Mouse (Mus musculus) gastrocnemius, postnatal 36 days (tissue): ENCODE measurements at regions not wholly inside any gene's neighbourhood (a gene's known extent, or its start where the extent isn't known, plus 50 kb on each side); places are given as distances from the start of the nearest gene placed in this dataset.

Experiments
- DNase-seq, 2 experiments: peaks; one replicate each; pipeline ENCODE4 v3.0.0; 2022
- intact Hi-C: fragments of 180-260 bp; cut with DNase I; formaldehyde crosslinking; loops from one replicate; pipeline ENCODE4 v1.15.1; 2025

DNA sequence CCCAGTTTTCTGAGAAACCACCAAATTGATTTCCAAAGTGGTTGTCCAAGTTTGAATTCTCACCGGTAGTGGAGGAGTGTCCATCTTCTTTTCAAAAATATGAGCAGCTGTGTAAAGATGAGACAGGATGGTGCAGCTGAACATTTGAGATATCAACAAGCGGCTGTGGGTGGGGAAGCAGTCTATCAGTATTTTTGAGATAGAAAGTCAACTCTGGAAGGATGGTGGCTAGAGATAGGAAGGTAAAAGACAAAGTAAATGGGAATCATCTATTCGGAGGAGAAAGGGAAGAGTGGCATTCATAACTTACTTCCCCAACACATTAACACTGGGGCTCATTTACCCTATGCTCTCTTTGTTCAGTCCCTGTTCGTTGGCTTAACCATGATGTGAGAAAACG, 146.9 kb upstream of the Gmnc start:
- intact Hi-C loops = loop anchor here (5.0 kb wide), 1 partner anchor 901 kb away; no protein-coding TSS in a partner anchor

GRCm38 (mm10) chr16:27138987-27139386, 147.5 kb upstream of the Gmnc start:
- DNase-seq = no peak
- intact Hi-C loops = loop anchor here (5.0 kb wide), 1 partner anchor 902 kb away; no protein-coding TSS in a partner anchor

More for the DNA sequence above, 146.9 kb upstream of the Gmnc start:
- DNase-seq = no peak

GRCm38 (mm10) chr16:27140037-27140436, 148.6 kb upstream of the Gmnc start:
- intact Hi-C loops = loop anchor here (2.0 kb wide), 1 partner anchor 317 kb away; no protein-coding TSS in a partner anchor
- DNase-seq = no peak

- no peak for DNase-seq
- intact Hi-C loops = no loop called here
These were observed 151.5 kb upstream of the Ostn start for GRCm38 (mm10) chr16:27155805-27156204.

DNA sequence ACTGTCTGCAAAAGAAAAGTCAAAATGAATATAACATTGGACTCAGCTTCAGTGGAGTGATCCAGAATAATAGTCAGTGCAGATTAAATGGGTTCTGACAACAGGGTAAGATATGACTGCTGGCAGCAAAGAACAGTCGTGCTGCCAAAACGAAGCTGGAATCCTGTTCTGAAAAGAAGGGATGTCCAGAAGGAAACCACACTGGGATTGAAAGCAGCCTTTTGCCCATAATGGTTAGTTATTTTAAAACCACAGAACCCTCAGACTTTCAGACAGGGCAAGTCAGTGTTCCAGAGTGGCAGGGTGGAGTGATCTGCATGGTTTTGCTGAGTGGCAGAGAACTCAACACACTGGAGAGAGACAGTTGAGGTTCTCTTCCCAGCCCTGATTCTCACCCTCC, 111.6 kb upstream of the Ostn start:
- DNase-seq = peak; percentile 24 to 27
- intact Hi-C loops = no loop called here
